In genomic region chr15:7922291-7923037, GRCm38 (mm10) we compare ENCODE assay signal across 18 mouse cellular contexts.
DNase-seq lines count a peak whose midpoint lies in the region; ATAC-seq and TF ChIP-seq lines count a peak whose summit lies in the region.
"Had no signal": no experiment of that assay in that cellular context is flagged by ENCODE, and none has a peak within 500 bp of the region (broad histone marks: within the 10 kb centered on the region; RNA-seq: fewer than 3 reads in every experiment).

No protein-coding gene starts in this region.

- no peak for TF ChIP-seq POLR2A in kidney, adult 2 months (IDR thresholded peaks at IDR 0.05; ENCODE audit: low read depth, low read length)

- no peak overlapping the region for H3K27ac ChIP-seq in kidney, adult 2 months (ENCODE audit: insufficient read depth, low read depth, low read length)
- no peak overlapping the region for H3K27ac ChIP-seq in neural tube, embryonic 13.5 days (replicated peaks)
- H3K27ac ChIP-seq in neural tube, embryonic 14.5 days (ENCODE audit: low read depth, low read length): no peak overlapping the region
- H3K27ac ChIP-seq in liver, postnatal 0 days (ENCODE audit: low read depth): no peak overlapping the region
- H3K27ac ChIP-seq: embryonic facial prominence, embryonic 15.5 days; limb, embryonic 12.5 days; midbrain, embryonic 12.5 days; neural tube, embryonic 12.5 days had no signal

- ATAC-seq in neural tube, embryonic 13.5 days (ENCODE audit: low read depth): peak; percentile 67; the same call in 1 of the 2 replicates
- peak; percentile 93 for ATAC-seq in neural tube, embryonic 14.5 days (ENCODE audit: low read depth)
- ATAC-seq in liver, postnatal 0 days: no peak

- H3K9ac ChIP-seq in neural tube, embryonic 13.5 days: no peak overlapping the region
- H3K9ac ChIP-seq in neural tube, embryonic 14.5 days (replicated peaks; ENCODE audit: low read depth, low read length): no peak overlapping the region
- H3K9ac ChIP-seq in liver, postnatal 0 days (replicated peaks): no peak overlapping the region
- H3K9ac ChIP-seq: embryonic facial prominence, embryonic 15.5 days; limb, embryonic 12.5 days; midbrain, embryonic 12.5 days; neural tube, embryonic 12.5 days had no signal

- no peaks in the 10 kb centered on the region; the same call in 1 of the 2 replicates for H3K4me1 ChIP-seq in kidney, adult 2 months (ENCODE audit: control insufficient read depth, insufficient read depth, low read length)
- H3K4me1 ChIP-seq in neural tube, embryonic 13.5 days (replicated peaks): no peaks in the 10 kb centered on the region
- H3K4me1 ChIP-seq in neural tube, embryonic 14.5 days (ENCODE audit: control insufficient read depth, insufficient read depth, low read length): no peaks in the 10 kb centered on the region
- H3K4me1 ChIP-seq in liver, postnatal 0 days (ENCODE audit: insufficient read depth): no peaks in the 10 kb centered on the region
- H3K4me1 ChIP-seq: embryonic facial prominence, embryonic 15.5 days; limb, embryonic 12.5 days; midbrain, embryonic 12.5 days; neural tube, embryonic 12.5 days had no signal

- H3K27me3 ChIP-seq in kidney, adult 2 months (replicated peaks; ENCODE audit: control insufficient read depth, insufficient read depth, low read length): no peaks in the 10 kb centered on the region
- H3K27me3 ChIP-seq in neural tube, embryonic 13.5 days: no peaks in the 10 kb centered on the region
- no peaks in the 10 kb centered on the region for H3K27me3 ChIP-seq in neural tube, embryonic 14.5 days (ENCODE audit: control insufficient read depth, insufficient read depth, low read length)
- H3K27me3 ChIP-seq in liver, postnatal 0 days (ENCODE audit: insufficient read depth, low read length): no peaks in the 10 kb centered on the region
- H3K27me3 ChIP-seq: embryonic facial prominence, embryonic 15.5 days; limb, embryonic 12.5 days; midbrain, embryonic 12.5 days; neural tube, embryonic 12.5 days had no signal

- peak; percentile 45 for DNase-seq in kidney, adult 2 months
- no peak for DNase-seq in kidney, postnatal 25 days
- no peak for DNase-seq in neural tube, embryonic 10.5 days (ENCODE audit: extremely low spot score, low spot score)
- peak; percentile 74 for DNase-seq in cerebellum, adult 9-11 months
- DNase-seq in liver, postnatal 0 days: no peak
- no peak for DNase-seq in natural killer cell, adult 2 months (ENCODE audit: low spot score in 2 of 2)
- DNase-seq: adrenal gland, adult 2 months; gastrocnemius, postnatal 25 days; lung, postnatal 36 days; right cerebral cortex, adult 18-20 months; spleen, adult 18-20 months had no signal

- H3K4me3 ChIP-seq in kidney, adult 2 months (ENCODE audit: insufficient read depth, low read depth, low read length): no peak overlapping the region
- no peak overlapping the region for H3K4me3 ChIP-seq in neural tube, embryonic 13.5 days
- no peak overlapping the region for H3K4me3 ChIP-seq in neural tube, embryonic 14.5 days (ENCODE audit: low read depth, low read length)
- no peak overlapping the region for H3K4me3 ChIP-seq in liver, postnatal 0 days (ENCODE audit: low read depth, low read length)
- H3K4me3 ChIP-seq: embryonic facial prominence, embryonic 15.5 days; limb, embryonic 12.5 days; midbrain, embryonic 12.5 days; neural tube, embryonic 12.5 days had no signal

- 93% methylated on average over 14 of the region's 14 CpGs for WGBS in kidney, adult 2 months
- 82% methylated on average over 14 of the region's 14 CpGs for WGBS in neural tube, embryonic 13.5 days
- 74% methylated on average over 14 of the region's 14 CpGs for WGBS in neural tube, embryonic 14.5 days
- 91% methylated on average over 14 of the region's 14 CpGs for WGBS in liver, postnatal 0 days (ENCODE audit: insufficient replicate concordance)

- no peaks in the 10 kb centered on the region for H3K9me3 ChIP-seq in neural tube, embryonic 13.5 days
- H3K9me3 ChIP-seq in neural tube, embryonic 14.5 days (ENCODE audit: control insufficient read depth, low read length): no peaks in the 10 kb centered on the region
- H3K9me3 ChIP-seq in liver, postnatal 0 days (ENCODE audit: low read length): no peaks in the 10 kb centered on the region
- H3K9me3 ChIP-seq: embryonic facial prominence, embryonic 15.5 days; limb, embryonic 12.5 days; midbrain, embryonic 12.5 days; neural tube, embryonic 12.5 days had no signal

- no peak for TF ChIP-seq EP300 in liver, postnatal 0 days (IDR thresholded peaks at IDR 0.05; ENCODE audit: low read depth)

- H3K4me2 ChIP-seq in neural tube, embryonic 13.5 days: no peak overlapping the region
- H3K4me2 ChIP-seq in neural tube, embryonic 14.5 days (ENCODE audit: low read depth, low read length): no peak overlapping the region
- H3K4me2 ChIP-seq in liver, postnatal 0 days (ENCODE audit: low read depth, low read length): no peak overlapping the region
- H3K4me2 ChIP-seq: embryonic facial prominence, embryonic 15.5 days; heart, embryonic 11.5 days; limb, embryonic 12.5 days; midbrain, embryonic 12.5 days; neural tube, embryonic 12.5 days had no signal

- H3K36me3 ChIP-seq in kidney, adult 2 months (ENCODE audit: control insufficient read depth, insufficient read depth, low read length): no peaks in the 10 kb centered on the region
- peaks cover 9% of the 10 kb centered on the region; the same call in 1 of the 2 replicates for H3K36me3 ChIP-seq in neural tube, embryonic 13.5 days
- no peaks in the 10 kb centered on the region for H3K36me3 ChIP-seq in neural tube, embryonic 14.5 days (ENCODE audit: control insufficient read depth, insufficient read depth, low read length)
- no peaks in the 10 kb centered on the region for H3K36me3 ChIP-seq in liver, postnatal 0 days (replicated peaks; ENCODE audit: insufficient read depth, low read length)

- no peak for TF ChIP-seq CTCF in kidney, adult 2 months (conservative IDR thresholded peaks at IDR 0.05; ENCODE audit: insufficient read depth, insufficient read length, low read depth, low read length)
- no peak for TF ChIP-seq CTCF in liver, postnatal 0 days (IDR thresholded peaks at IDR 0.05; ENCODE audit: low read depth)

Comparison
In these comparisons a context has a peak if more than half of its experiments do, and no peak if none do; other contexts are left out.
1. DNase-seq: peak in kidney, adult 2 months (single experiment) and cerebellum, adult 9-11 months (single experiment); none in kidney, postnatal 25 days (0 of 2), neural tube, embryonic 10.5 days (single experiment), liver, postnatal 0 days (single experiment) and natural killer cell, adult 2 months (0 of 2).